Mouse (Mus musculus): ENCODE measurements at regions not wholly inside any gene's neighbourhood (a gene's known extent, or its start where the extent isn't known, plus 50 kb on each side); places are given as distances from the start of the nearest gene placed in this dataset.

DNA sequence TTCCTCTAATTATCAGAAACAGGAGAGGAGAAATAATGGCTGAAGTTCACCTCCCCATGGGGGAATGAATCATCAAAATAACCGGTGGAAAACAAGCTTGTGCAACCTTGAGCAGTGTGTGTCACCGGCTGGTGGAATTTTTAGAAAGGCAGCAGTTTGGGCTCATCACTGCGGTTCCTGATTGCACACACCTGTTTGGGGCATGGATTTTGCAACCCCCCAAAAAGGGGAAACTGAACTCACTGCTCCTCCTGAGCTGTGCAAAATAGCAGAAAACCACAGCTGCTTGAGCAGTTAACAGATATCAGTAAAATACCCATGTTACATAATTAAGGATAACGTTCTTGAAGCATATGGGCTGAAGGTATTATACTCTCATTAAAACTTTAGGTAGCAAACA is 162.3 kb upstream of the Zeb2 start:
- TF ChIP-seq TBP (IDR thresholded peaks at IDR 0.05; ENCODE audit: low read depth, low read length) (0 out of 2 replicates have a peak, but pooled peaks have one; percentile 14), POLR2AphosphoS2 (IDR thresholded peaks at IDR 0.05; ENCODE audit: low read length) (no peak), ZKSCAN1 (IDR thresholded peaks at IDR 0.05; ENCODE audit: low read depth, low read length) (no peak), GABPA (IDR thresholded peaks at IDR 0.05; ENCODE audit: low read depth, low read length) (no peak), MAX (IDR thresholded peaks at IDR 0.05; ENCODE audit: low read length) (peak; percentile 55), MAZ (IDR thresholded peaks at IDR 0.05; ENCODE audit: low read depth, low read length) (peak; percentile 64; the same call in 1 of the 2 replicates), MEF2A (IDR thresholded peaks at IDR 0.05; ENCODE audit: extremely low read depth, insufficient replicate concordance, low read depth, low read length, poor library complexity, severe bottlenecking) (peak; percentile 42; the same call in 1 of the 2 replicates), ELF1 (IDR thresholded peaks at IDR 0.05; ENCODE audit: low read depth, low read length) (peak; percentile 26; the same call in 1 of the 2 replicates), USF2 (IDR thresholded peaks at IDR 0.05; ENCODE audit: borderline replicate concordance in 1 of 2, insufficient read depth in 1 of 2, low read depth in 1 of 2, low read length in 2 of 2) (no peak), MYB (IDR thresholded peaks at IDR 0.05; ENCODE audit: low read depth, low read length) (peak; percentile 89), RCOR1 (IDR thresholded peaks at IDR 0.05; ENCODE audit: low read depth, low read length) (peak; percentile 93), JUND (IDR thresholded peaks at IDR 0.05; ENCODE audit: low read depth, low read length) (peak; percentile 74; the same call in 1 of the 2 replicates), ETS1 (IDR thresholded peaks at IDR 0.05; ENCODE audit: low read depth, low read length) (peak; percentile 97), HCFC1 (IDR thresholded peaks at IDR 0.05; ENCODE audit: low read depth, low read length) (no peak; the same call in 1 of the 2 replicates), GATA1 (IDR thresholded peaks at IDR 0.05; ENCODE audit: low read depth, low read length) (peak; percentile 85), ZC3H11A (IDR thresholded peaks at IDR 0.05; ENCODE audit: low read depth, low read length) (peak; percentile 34), EP300 (IDR thresholded peaks at IDR 0.05; ENCODE audit: low read depth in 1 of 2, low read length in 2 of 2) (peak; percentile 96 to 97), MXI1 (IDR thresholded peaks at IDR 0.05; ENCODE audit: low read depth, low read length) (peak; percentile 42; the same call in 1 of the 2 replicates), TCF12 (IDR thresholded peaks at IDR 0.05; ENCODE audit: low read depth, low read length) (peak; percentile 94), TAL1 (IDR thresholded peaks at IDR 0.05; ENCODE audit: low read length) (peak; percentile 76), SIN3A (IDR thresholded peaks at IDR 0.05; ENCODE audit: low read length) (peak; percentile 74), UBTF (IDR thresholded peaks at IDR 0.05; ENCODE audit: borderline replicate concordance, insufficient read depth, low read depth, low read length) (no peak), MAFK (IDR thresholded peaks at IDR 0.05; ENCODE audit: borderline replicate concordance, low read depth, low read length) (peak; percentile 63; the same call in 1 of the 2 replicates), BHLHE40 (IDR thresholded peaks at IDR 0.05; ENCODE audit: borderline replicate concordance, low read depth, low read length) (peak; percentile 71), RAD21 (IDR thresholded peaks at IDR 0.05; ENCODE audit: low read depth, low read length) (peak; percentile 0; the same call in 1 of the 2 replicates), MYC (IDR thresholded peaks at IDR 0.05; ENCODE audit: low read depth, low read length) (peak; percentile 76; the same call in 1 of the 2 replicates)
- peak; percentile 91 for DNase-seq (ENCODE audit: low read depth, low spot score)
- Histone ChIP-seq H3K27me3 (ENCODE audit: control insufficient read depth in 1 of 2, insufficient read depth in 2 of 2, low read length in 2 of 2) (no peaks in the 10 kb centered on the region), H3K4me3 (ENCODE audit: control insufficient read depth in 1 of 2, insufficient read depth in 1 of 2, low read depth in 2 of 2, low read length in 2 of 2) (peak overlapping the region in 1 of 2 experiments; percentile 7; a peak in 1 of 4 replicates), H3K27ac (ENCODE audit: control insufficient read depth, low read depth, low read length) (peak overlapping the region; percentile 65), H3K36me3 (ENCODE audit: control insufficient read depth in 1 of 2, insufficient read depth in 2 of 2, low read length in 2 of 2) (peaks cover 0 to 22% of the 10 kb centered on the region in 2 experiments; a peak in 2 of 4 replicates), H3K79me2 (ENCODE audit: control insufficient read depth, insufficient read depth, low read length, poor library complexity) (no peaks in the 10 kb centered on the region), H3K4me1 (ENCODE audit: control insufficient read depth in 1 of 2, insufficient read depth in 2 of 2, low read length in 2 of 2) (peaks cover 11 to 14% of the 10 kb centered on the region in 2 experiments), H3K9ac (ENCODE audit: control insufficient read depth, low read depth, low read length, poor library complexity, severe bottlenecking) (no peak overlapping the region), H3K9me3 (replicated peaks; ENCODE audit: insufficient read depth, low read length) (no peaks in the 10 kb centered on the region)
